Mouse (Mus musculus) right cerebral cortex, postnatal 4 days (tissue): ENCODE data around the gene Prpf6.

ENCODE experiments used
- DNase-seq: peaks from one replicate; pipeline ENCODE4 v3.0.0-alpha.2; 2022

The Prpf6 gene

GRCm38 (mm10) chr2:181591528-181592085 is at the start of gene Prpf6:
Prpf6 (plus strand) TSS chr2:181591868.
- DNase-seq, result peak; percentile 7

GRCm38 (mm10) chr2:181546142-181546541 is 45.5 kb upstream of the Prpf6 start:
- DNase-seq, result no peak

- no peak for DNase-seq
Observed at GRCm38 (mm10) chr2:181548227-181548626, 43.4 kb upstream of the Prpf6 start.

- DNase-seq, result no peak
Observed at GRCm38 (mm10) chr2:181548682-181549081, 43.0 kb upstream of the Prpf6 start.

- no peak for DNase-seq
Observed at GRCm38 (mm10) chr2:181550233-181550632, 41.4 kb upstream of the Prpf6 start.

- DNase-seq, result no peak
Observed at GRCm38 (mm10) chr2:181553772-181554171, 37.9 kb upstream of the Prpf6 start.

- DNase-seq, result no peak
Observed at GRCm38 (mm10) chr2:181567338-181567737, 24.3 kb upstream of the Prpf6 start.

- DNase-seq, result no peak
Observed at GRCm38 (mm10) chr2:181568272-181569008, 23.2 kb upstream of the Prpf6 start.

- no peak for DNase-seq
Observed at GRCm38 (mm10) chr2:181569856-181570255, 21.8 kb upstream of the Prpf6 start.

- DNase-seq, result no peak
Observed at GRCm38 (mm10) chr2:181570375-181570774, 21.3 kb upstream of the Prpf6 start.

GRCm38 (mm10) chr2:181570921-181571595 is 20.6 kb upstream of the Prpf6 start:
- DNase-seq, result peak; percentile 1

GRCm38 (mm10) chr2:181571941-181572670 is 19.6 kb upstream of the Prpf6 start:
- DNase-seq, result peak; percentile 1

- peak; percentile 2 for DNase-seq
Observed at GRCm38 (mm10) chr2:181572921-181573920, 18.4 kb upstream of the Prpf6 start.

- peak; percentile 1 for DNase-seq
Observed at GRCm38 (mm10) chr2:181573961-181574360, 17.7 kb upstream of the Prpf6 start.

- peak; percentile 1 for DNase-seq
Observed at GRCm38 (mm10) chr2:181574921-181575545, 16.6 kb upstream of the Prpf6 start.

GRCm38 (mm10) chr2:181576613-181577012 is 15.1 kb upstream of the Prpf6 start:
- DNase-seq, result no peak

- no peak for DNase-seq
Observed at GRCm38 (mm10) chr2:181577126-181577525, 14.5 kb upstream of the Prpf6 start.

GRCm38 (mm10) chr2:181577981-181578581 is 13.6 kb upstream of the Prpf6 start:
- peak; percentile 3 for DNase-seq

GRCm38 (mm10) chr2:181578790-181579618 is 12.7 kb upstream of the Prpf6 start:
- DNase-seq, result peak; percentile 2

GRCm38 (mm10) chr2:181579681-181580080 is 12.0 kb upstream of the Prpf6 start:
- no peak for DNase-seq
